Mouse (Mus musculus) olfactory bulb, adult 2 months (tissue): ENCODE data around the gene Cd37.

ENCODE experiments used
- CTCF ChIP-seq: fragments of 200-500 bp; IDR thresholded peaks from 2 replicates; pipeline ENCODE4 v1.5.1; 2012; ENCODE audit warnings: low read depth, mild to moderate bottlenecking, low read length, moderate library complexity; ENCODE audit not compliant: insufficient read depth
- POLR2A ChIP-seq: fragments of 200-500 bp; IDR thresholded peaks from 2 replicates; pipeline ENCODE4 v1.6.1; 2012; ENCODE audit warnings: mild to moderate bottlenecking, low read depth, low read length, moderate library complexity; ENCODE audit not compliant: insufficient read depth

DNA sequence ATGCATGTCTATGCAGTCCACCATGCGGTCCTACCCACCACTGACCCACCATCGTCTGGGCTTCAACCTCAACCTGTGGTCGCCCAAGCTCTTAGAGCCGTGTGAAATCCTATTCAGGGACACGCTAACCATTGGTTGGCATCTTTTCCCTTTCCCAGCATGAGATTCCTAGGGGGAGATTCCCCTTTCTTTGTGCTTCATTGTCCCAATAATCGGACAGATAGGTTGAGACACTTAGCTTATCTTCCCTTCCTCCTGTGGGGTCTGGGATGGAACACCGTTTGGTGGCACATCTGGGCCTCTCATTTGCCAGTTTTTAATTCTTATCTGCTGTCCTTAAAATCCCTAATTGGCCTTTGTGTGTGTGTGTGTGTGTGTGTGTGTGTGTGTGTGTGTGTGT lies 1.2 kb upstream of the Cd37 start:
- no peak for TF ChIP-seq CTCF
- TF ChIP-seq POLR2A = no peak
